Mouse (Mus musculus): ENCODE data around the gene Dpm3. TPM values are rescaled to one million over a fixed set of nuclear protein-coding genes. Genes with fewer than 3 reads are reported as not detected.

The Dpm3 gene
- polyA plus RNA-seq, 1 experiment from 2014 or later = 149 TPM

- Histone ChIP-seq H3K9ac (peak within 1 kb of the TSS; percentile 74), H3K4me2 (peak within 1 kb of the TSS; percentile 82), H3K36me3 (peaks cover 27% of the 10 kb centered on the region), H3K4me3 (replicated peaks) (peak within 1 kb of the TSS; percentile 72), H3K27ac (peak within 1 kb of the TSS; percentile 81), H3K4me1 (peaks cover 66% of the 10 kb centered on the region), H3K9me3 (replicated peaks) (no peaks in the 10 kb centered on the region), H3K27me3 (0 out of 2 replicates have a peak, but pooled peaks cover 4% of the 10 kb centered on the region)
- ATAC-seq (replicated peaks; ENCODE audit: low FRiP score) = peak; percentile 55
- under 1% methylated on average over 41 of the region's 42 CpGs for WGBS
Observed at GRCm38 (mm10) chr3:89246261-89247100, 12.7 kb upstream of the Dpm3 start, which contains the start of gene Trim46. Gene Trim46, minus strand, starts transcription at chr3:89246309.

GRCm38 (mm10) chr3:89247466-89247865 lies 11.7 kb upstream of the Dpm3 start:
- H3K36me3 ChIP-seq = peaks cover 23% of the 10 kb centered on the region
- peaks cover 72% of the 10 kb centered on the region for H3K4me1 ChIP-seq
- 0 out of 2 replicates have a peak overlapping the region, but pooled peaks have one; percentile 74 for H3K9ac ChIP-seq
- 81% methylated on average over 4 of the region's 4 CpGs for whole genome bisulfite sequencing
- no peaks in the 10 kb centered on the region for H3K9me3 ChIP-seq (replicated peaks)
- peak overlapping the region; percentile 72 for H3K4me3 ChIP-seq (replicated peaks)
- ATAC-seq (replicated peaks; ENCODE audit: low FRiP score) = no peak
- 0 out of 2 replicates have a peak, but pooled peaks cover 9% of the 10 kb centered on the region for H3K27me3 ChIP-seq
- H3K4me2 ChIP-seq = peak overlapping the region; percentile 82
- H3K27ac ChIP-seq = no peak overlapping the region

- Histone ChIP-seq H3K4me3 (replicated peaks) (no peak overlapping the region), H3K9me3 (replicated peaks) (no peaks in the 10 kb centered on the region), H3K36me3 (peaks cover 23% of the 10 kb centered on the region), H3K27ac (peak overlapping the region; percentile 68), H3K4me2 (peak overlapping the region; percentile 54), H3K9ac (no peak overlapping the region), H3K4me1 (peaks cover 43% of the 10 kb centered on the region), H3K27me3 (0 out of 2 replicates have a peak, but pooled peaks cover 4% of the 10 kb centered on the region)
- 15% methylated on average over 7 of the region's 7 CpGs for WGBS
- 0 out of 2 replicates have a peak, but pooled peaks have one; percentile 13 for ATAC-seq (replicated peaks; ENCODE audit: low FRiP score)
Observed at GRCm38 (mm10) chr3:89250435-89251040, 8.6 kb upstream of the Dpm3 start.

GRCm38 (mm10) chr3:89251365-89251895 lies 7.7 kb upstream of the Dpm3 start:
- ATAC-seq (replicated peaks; ENCODE audit: low FRiP score) = peak; percentile 60
- peak overlapping the region; percentile 54 for H3K4me2 ChIP-seq
- H3K9me3 ChIP-seq (replicated peaks) = no peaks in the 10 kb centered on the region
- H3K9ac ChIP-seq = 0 out of 2 replicates have a peak overlapping the region, but pooled peaks have one; percentile 4
- peak overlapping the region; percentile 68 for H3K27ac ChIP-seq
- H3K36me3 ChIP-seq = peaks cover 23% of the 10 kb centered on the region
- peak overlapping the region; percentile 21 for H3K4me3 ChIP-seq (replicated peaks)
- peaks cover 37% of the 10 kb centered on the region for H3K4me1 ChIP-seq
- 1% methylated on average over 17 of the region's 17 CpGs for WGBS
- 0 out of 2 replicates have a peak, but pooled peaks cover 4% of the 10 kb centered on the region for H3K27me3 ChIP-seq

GRCm38 (mm10) chr3:89254994-89255393 lies 4.2 kb upstream of the Dpm3 start:
- H3K4me2 ChIP-seq = no peak overlapping the region
- H3K4me3 ChIP-seq (replicated peaks) = no peak overlapping the region
- H3K27ac ChIP-seq = no peak overlapping the region
- no peaks in the 10 kb centered on the region for H3K36me3 ChIP-seq
- H3K27me3 ChIP-seq = peaks cover 11% of the 10 kb centered on the region; the same call in 1 of the 2 replicates
- no peak for ATAC-seq (replicated peaks; ENCODE audit: low FRiP score)
- H3K9me3 ChIP-seq (replicated peaks) = no peaks in the 10 kb centered on the region
- 94% methylated on average over 5 of the region's 5 CpGs for WGBS
- H3K4me1 ChIP-seq = peaks cover 22% of the 10 kb centered on the region
- no peak overlapping the region for H3K9ac ChIP-seq

GRCm38 (mm10) chr3:89256177-89256576 lies 3.0 kb upstream of the Dpm3 start:
- Histone ChIP-seq H3K36me3 (no peaks in the 10 kb centered on the region), H3K4me1 (peaks cover 12% of the 10 kb centered on the region), H3K9ac (no peak overlapping the region), H3K9me3 (replicated peaks) (no peaks in the 10 kb centered on the region), H3K27me3 (peaks cover 11% of the 10 kb centered on the region; the same call in 1 of the 2 replicates), H3K4me2 (no peak overlapping the region), H3K27ac (no peak overlapping the region), H3K4me3 (replicated peaks) (no peak overlapping the region)
- ATAC-seq (replicated peaks; ENCODE audit: low FRiP score) = no peak
- 72% methylated on average over 5 of the region's 5 CpGs for WGBS

- ATAC-seq (replicated peaks; ENCODE audit: low FRiP score) = no peak
- WGBS = 70% methylated on average over 3 of the region's 3 CpGs
- H3K9me3 ChIP-seq (replicated peaks) = no peaks in the 10 kb centered on the region
- H3K4me1 ChIP-seq = no peaks in the 10 kb centered on the region
- H3K27ac ChIP-seq = no peak overlapping the region
- H3K4me3 ChIP-seq (replicated peaks) = no peak overlapping the region
- peaks cover 6% of the 10 kb centered on the region; the same call in 1 of the 2 replicates for H3K27me3 ChIP-seq
- H3K4me2 ChIP-seq = no peak overlapping the region
- H3K9ac ChIP-seq = no peak overlapping the region
- no peaks in the 10 kb centered on the region for H3K36me3 ChIP-seq
Observed at GRCm38 (mm10) chr3:89260211-89260610, 1.1 kb downstream of the Dpm3 start.

- Histone ChIP-seq H3K4me2 (no peak overlapping the region), H3K27me3 (peaks cover 2% of the 10 kb centered on the region; the same call in 1 of the 2 replicates), H3K36me3 (no peaks in the 10 kb centered on the region), H3K4me3 (replicated peaks) (no peak overlapping the region), H3K27ac (peak overlapping the region; percentile 41; the same call in 1 of the 2 replicates), H3K9ac (peak overlapping the region; percentile 17; the same call in 1 of the 2 replicates), H3K4me1 (peaks cover 13% of the 10 kb centered on the region), H3K9me3 (replicated peaks) (no peaks in the 10 kb centered on the region)
- no peak for ATAC-seq (replicated peaks; ENCODE audit: low FRiP score)
- WGBS = 67% methylated on average over 10 of the region's 10 CpGs
Observed at GRCm38 (mm10) chr3:89262417-89262816, 3.3 kb downstream of the Dpm3 start.

- peak overlapping the region; percentile 82 for H3K4me3 ChIP-seq (replicated peaks)
- under 1% methylated on average over 20 of the region's 20 CpGs for WGBS
Observed at GRCm38 (mm10) chr3:89266439-89266893, 7.3 kb downstream of the Dpm3 start.

GRCm38 (mm10) chr3:89268916-89269315 lies 9.8 kb downstream of the Dpm3 start:
- H3K4me2 ChIP-seq = peak overlapping the region; percentile 78; the same call in 1 of the 2 replicates
- WGBS = 65% methylated on average over 8 of the region's 8 CpGs
- H3K36me3 ChIP-seq = peaks cover 27% of the 10 kb centered on the region
- H3K9ac ChIP-seq = peak overlapping the region; percentile 33; the same call in 1 of the 2 replicates
- no peaks in the 10 kb centered on the region for H3K9me3 ChIP-seq (replicated peaks)
- H3K4me3 ChIP-seq (replicated peaks) = 0 out of 2 replicates have a peak overlapping the region, but pooled peaks have one; percentile 5
- 0 out of 2 replicates have a peak overlapping the region, but pooled peaks have one; percentile 90 for H3K27ac ChIP-seq
- no peaks in the 10 kb centered on the region for H3K27me3 ChIP-seq
- peaks cover 44% of the 10 kb centered on the region for H3K4me1 ChIP-seq
- no peak for ATAC-seq (replicated peaks; ENCODE audit: low FRiP score)

More at GRCm38 (mm10) chr3:89266439-89266893, 7.3 kb downstream of the Dpm3 start:
- Histone ChIP-seq H3K9me3 (replicated peaks) (no peaks in the 10 kb centered on the region), H3K4me1 (peaks cover 44% of the 10 kb centered on the region), H3K4me2 (peak overlapping the region; percentile 82), H3K36me3 (peaks cover 8% of the 10 kb centered on the region), H3K27me3 (no peaks in the 10 kb centered on the region), H3K9ac (peak overlapping the region; percentile 90), H3K27ac (peak overlapping the region; percentile 86)
- peak; percentile 80 for ATAC-seq (replicated peaks; ENCODE audit: low FRiP score)

- 3% methylated on average over 39 of the region's 39 CpGs for WGBS
- ATAC-seq (replicated peaks; ENCODE audit: low FRiP score) = peak; percentile 55
- Histone ChIP-seq H3K27me3 (no peaks in the 10 kb centered on the region), H3K36me3 (peaks cover 39% of the 10 kb centered on the region), H3K27ac (peak within 1 kb of the TSS; percentile 90), H3K9ac (peak within 1 kb of the TSS; percentile 63), H3K4me1 (peaks cover 44% of the 10 kb centered on the region), H3K4me3 (replicated peaks) (peak within 1 kb of the TSS; percentile 57), H3K4me2 (peak within 1 kb of the TSS; percentile 78), H3K9me3 (replicated peaks) (no peaks in the 10 kb centered on the region)
Observed at GRCm38 (mm10) chr3:89270051-89270755, 11.0 kb downstream of the Dpm3 start, which contains the start of gene Slc50a1. Gene Slc50a1, minus strand, starts transcription at chr3:89270570.
